Mouse (Mus musculus): ENCODE results near the gene Magi1. TPM values are rescaled to one million over a fixed set of nuclear protein-coding genes. Genes with fewer than 3 reads are reported as not detected.
A peak's percentile ranks its signal among the peaks of the same experiment; 100 is the strongest.

Gene Magi1
- total and polyA plus RNA-seq, 2 experiments = 4.9 to 17.7 TPM

DNA sequence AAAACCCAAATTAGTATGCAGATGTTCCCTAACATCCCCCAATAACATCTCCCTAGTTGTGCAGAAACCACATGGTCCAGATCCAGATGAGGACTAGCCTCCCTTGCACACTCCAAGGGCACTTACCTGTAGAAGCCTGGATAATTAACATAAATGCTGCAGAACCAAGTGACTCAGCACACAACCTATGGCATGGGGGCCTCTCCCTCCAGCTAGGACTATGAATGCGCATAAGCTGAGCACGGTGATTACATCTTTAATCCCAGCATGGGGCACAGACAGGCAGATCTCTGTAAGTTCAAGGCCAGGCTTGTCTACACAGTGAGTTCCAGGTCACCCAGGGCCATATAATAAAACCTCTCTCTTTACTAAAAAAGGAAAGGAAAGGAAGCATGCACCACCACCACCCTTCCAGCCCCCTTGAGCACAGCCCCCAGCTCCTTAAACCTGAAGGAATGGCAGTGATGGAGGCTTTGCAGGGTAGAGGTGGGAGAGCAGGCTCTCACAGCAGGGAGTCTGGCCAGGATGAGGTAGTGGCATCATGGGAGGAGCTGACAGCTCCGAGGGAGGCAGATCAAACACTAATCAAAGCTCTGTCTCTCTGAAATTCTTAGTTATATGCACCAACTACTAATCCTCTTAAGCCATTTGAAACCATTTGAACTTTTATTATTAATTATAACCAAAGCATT is 18.3 kb downstream of the Magi1 start:
- Histone ChIP-seq H3K79me2 (ENCODE audit: control insufficient read depth, insufficient read depth, low read length) (peaks cover 56% of the 10 kb centered on the region; the same call in 1 of the 2 replicates), H3K36me3 (ENCODE audit: control insufficient read depth, insufficient read depth, low read length) (no peaks in the 10 kb centered on the region), H3K4me3 (ENCODE audit: insufficient read depth, low read depth, low read length) (no peak overlapping the region), H3K4me1 (ENCODE audit: control insufficient read depth, insufficient read depth, low read length) (peaks cover 15% of the 10 kb centered on the region), H3K27me3 (ENCODE audit: control insufficient read depth, insufficient read depth, low read length) (no peaks in the 10 kb centered on the region), H3K9ac (ENCODE audit: low read depth, low read length) (no peak overlapping the region), H3K27ac (replicated peaks; ENCODE audit: insufficient read depth, low read depth, low read length) (no peak overlapping the region)
- TF ChIP-seq CTCF (IDR thresholded peaks at IDR 0.05; ENCODE audit: low read depth, low read length) = no peak
- no peak for TF ChIP-seq POLR2A (IDR thresholded peaks at IDR 0.05; ENCODE audit: extremely low read depth, insufficient read depth, low read length)
- WGBS = 69% methylated on average over 3 of the region's 3 CpGs
- DNase-seq (ENCODE audit: extremely low read depth, low read depth, low spot score) = no peak

DNA sequence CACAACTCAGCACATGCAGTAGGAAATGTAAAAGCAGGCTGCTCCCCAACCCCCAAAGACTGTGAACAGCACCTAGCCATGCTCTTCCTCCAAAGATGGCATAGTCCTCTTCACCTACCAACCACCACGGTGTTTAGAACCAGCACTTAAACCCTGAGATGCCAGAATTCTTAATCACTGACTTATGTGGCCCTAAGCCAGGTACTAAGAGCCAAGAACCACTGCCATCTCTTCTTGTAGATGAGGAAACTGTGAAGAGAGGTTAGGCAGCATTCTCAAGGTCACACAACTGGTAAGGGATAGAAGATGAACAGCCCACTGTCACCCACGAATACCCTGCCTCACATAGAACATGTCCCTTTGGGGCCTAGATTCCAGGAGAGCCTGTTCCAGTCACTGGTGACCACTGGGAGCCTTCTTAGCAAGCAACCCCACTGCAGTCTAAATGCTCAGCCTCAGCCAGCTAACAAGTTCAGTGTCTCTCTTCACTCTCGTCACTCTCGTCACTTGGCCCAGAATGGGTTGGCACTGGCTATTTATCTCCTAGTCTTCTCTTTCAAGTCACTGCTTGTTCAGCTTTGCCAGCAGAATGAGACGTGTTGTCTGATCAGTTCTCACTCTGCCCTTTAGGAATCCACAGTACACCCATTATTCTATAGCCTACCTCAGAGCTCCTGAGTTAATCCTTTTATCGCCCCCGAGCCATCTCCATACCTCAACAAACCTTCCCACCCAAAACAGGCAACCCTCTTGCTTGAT is 19.4 kb downstream of the Magi1 start:
- no peak overlapping the region; the same call in 1 of the 2 replicates for H3K27ac ChIP-seq (replicated peaks; ENCODE audit: insufficient read depth, low read depth, low read length)
- H3K9ac ChIP-seq (ENCODE audit: low read depth, low read length) = no peak overlapping the region
- H3K4me3 ChIP-seq (ENCODE audit: insufficient read depth, low read depth, low read length) = no peak overlapping the region
- TF ChIP-seq CTCF (IDR thresholded peaks at IDR 0.05; ENCODE audit: low read depth, low read length) (no peak), POLR2A (IDR thresholded peaks at IDR 0.05; ENCODE audit: extremely low read depth, insufficient read depth, low read length) (no peak)
- 55% methylated on average over 7 of the region's 7 CpGs for WGBS
- no peaks in the 10 kb centered on the region for H3K27me3 ChIP-seq (ENCODE audit: control insufficient read depth, insufficient read depth, low read length)
- peaks cover 21% of the 10 kb centered on the region for H3K4me1 ChIP-seq (ENCODE audit: control insufficient read depth, insufficient read depth, low read length)
- peak; percentile 62 for DNase-seq (ENCODE audit: extremely low read depth, low read depth, low spot score)
- no peaks in the 10 kb centered on the region for H3K36me3 ChIP-seq (ENCODE audit: control insufficient read depth, insufficient read depth, low read length)
- peaks cover 57% of the 10 kb centered on the region; the same call in 1 of the 2 replicates for H3K79me2 ChIP-seq (ENCODE audit: control insufficient read depth, insufficient read depth, low read length)

DNA sequence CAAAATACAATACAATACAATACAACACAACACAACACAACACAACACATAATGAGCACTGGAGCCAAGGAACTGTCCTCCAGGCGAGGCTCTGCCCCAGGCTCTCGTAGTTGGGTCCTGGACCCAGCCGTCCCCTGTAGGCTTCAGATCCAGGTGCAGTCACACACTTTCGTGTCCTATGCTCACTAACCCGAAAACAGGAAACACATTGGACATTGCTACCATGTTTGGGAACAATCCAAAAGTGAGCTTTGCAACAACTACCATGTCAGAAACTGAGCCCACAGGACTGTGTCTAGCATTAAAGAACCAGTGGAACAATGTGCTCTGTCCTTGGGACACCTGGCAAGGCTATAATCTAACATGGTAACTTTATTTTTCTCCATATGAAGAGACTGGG is 22.9 kb downstream of the Magi1 start:
- Histone ChIP-seq H3K36me3 (ENCODE audit: control insufficient read depth, insufficient read depth, low read length) (no peaks in the 10 kb centered on the region), H3K9ac (ENCODE audit: low read depth, low read length) (no peak overlapping the region), H3K4me1 (ENCODE audit: control insufficient read depth, insufficient read depth, low read length) (peaks cover 32% of the 10 kb centered on the region), H3K79me2 (ENCODE audit: control insufficient read depth, insufficient read depth, low read length) (peaks cover 34% of the 10 kb centered on the region; the same call in 1 of the 2 replicates), H3K4me3 (ENCODE audit: insufficient read depth, low read depth, low read length) (no peak overlapping the region), H3K27me3 (ENCODE audit: control insufficient read depth, insufficient read depth, low read length) (no peaks in the 10 kb centered on the region), H3K27ac (replicated peaks; ENCODE audit: insufficient read depth, low read depth, low read length) (peak overlapping the region; percentile 53)
- 47% methylated on average over 5 of the region's 5 CpGs for WGBS
- peak; percentile 62 for DNase-seq (ENCODE audit: extremely low read depth, low read depth, low spot score)
- TF ChIP-seq CTCF (IDR thresholded peaks at IDR 0.05; ENCODE audit: low read depth, low read length) = no peak
- no peak for TF ChIP-seq POLR2A (IDR thresholded peaks at IDR 0.05; ENCODE audit: extremely low read depth, insufficient read depth, low read length)

DNA sequence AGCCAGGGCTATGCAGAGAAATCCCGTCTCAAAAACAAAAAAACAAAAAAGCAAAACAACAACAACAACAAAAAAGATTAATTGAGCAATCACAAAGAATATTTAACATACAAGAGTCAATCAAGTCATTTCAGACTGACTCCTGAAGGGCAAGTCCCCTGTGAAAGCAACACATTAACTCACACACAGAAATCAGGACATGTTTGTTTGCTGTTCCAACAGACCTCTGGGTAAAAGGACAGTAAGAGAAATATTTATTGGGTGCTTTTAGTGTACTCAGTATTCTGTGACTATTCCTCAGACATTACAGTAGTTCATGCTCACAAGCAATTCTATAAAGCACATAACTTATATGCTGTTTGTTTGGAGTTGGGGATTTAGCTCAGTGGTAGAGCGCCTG is 23.7 kb downstream of the Magi1 start:
- DNase-seq (ENCODE audit: extremely low read depth, low read depth, low spot score) = peak; percentile 91
- Histone ChIP-seq H3K36me3 (ENCODE audit: control insufficient read depth, insufficient read depth, low read length) (no peaks in the 10 kb centered on the region), H3K27me3 (ENCODE audit: control insufficient read depth, insufficient read depth, low read length) (no peaks in the 10 kb centered on the region), H3K9ac (ENCODE audit: low read depth, low read length) (no peak overlapping the region), H3K27ac (replicated peaks; ENCODE audit: insufficient read depth, low read depth, low read length) (peak overlapping the region; percentile 56), H3K4me1 (ENCODE audit: control insufficient read depth, insufficient read depth, low read length) (peaks cover 36% of the 10 kb centered on the region), H3K79me2 (ENCODE audit: control insufficient read depth, insufficient read depth, low read length) (peaks cover 31% of the 10 kb centered on the region; the same call in 1 of the 2 replicates), H3K4me3 (ENCODE audit: insufficient read depth, low read depth, low read length) (no peak overlapping the region)
- TF ChIP-seq CTCF (IDR thresholded peaks at IDR 0.05; ENCODE audit: low read depth, low read length) (no peak), POLR2A (IDR thresholded peaks at IDR 0.05; ENCODE audit: extremely low read depth, insufficient read depth, low read length) (no peak)
- 66% methylated on average over 2 of the region's 2 CpGs for WGBS

DNA sequence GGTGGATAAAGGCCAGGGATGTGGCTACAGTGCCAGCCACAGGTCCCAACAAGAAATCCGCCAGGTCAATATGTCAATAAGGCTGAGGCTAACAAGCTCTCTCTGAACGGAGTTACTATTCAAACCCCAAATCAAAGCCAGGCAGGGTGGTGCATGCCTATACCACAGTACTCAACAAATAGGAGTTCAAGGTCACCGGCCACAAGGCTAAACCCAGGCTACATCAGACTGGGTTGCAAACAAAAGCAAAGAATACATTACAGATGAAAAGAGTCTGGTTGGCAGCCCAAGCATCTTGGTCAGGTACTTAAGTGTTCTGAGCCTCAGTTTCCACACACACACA is 25.9 kb downstream of the Magi1 start:
- DNase-seq (ENCODE audit: extremely low read depth, low read depth, low spot score) = peak; percentile 93
- H3K4me1 ChIP-seq (ENCODE audit: control insufficient read depth, insufficient read depth, low read length) = peaks cover 38% of the 10 kb centered on the region; the same call in 1 of the 2 replicates
- H3K27me3 ChIP-seq (ENCODE audit: control insufficient read depth, insufficient read depth, low read length) = no peaks in the 10 kb centered on the region
- TF ChIP-seq CTCF (IDR thresholded peaks at IDR 0.05; ENCODE audit: low read depth, low read length) (no peak), POLR2A (IDR thresholded peaks at IDR 0.05; ENCODE audit: extremely low read depth, insufficient read depth, low read length) (no peak)
- H3K79me2 ChIP-seq (ENCODE audit: control insufficient read depth, insufficient read depth, low read length) = peaks cover 35% of the 10 kb centered on the region; the same call in 1 of the 2 replicates
- H3K4me3 ChIP-seq (ENCODE audit: insufficient read depth, low read depth, low read length) = no peak overlapping the region
- H3K9ac ChIP-seq (ENCODE audit: low read depth, low read length) = no peak overlapping the region
- peak overlapping the region; percentile 79 for H3K27ac ChIP-seq (replicated peaks; ENCODE audit: insufficient read depth, low read depth, low read length)
- H3K36me3 ChIP-seq (ENCODE audit: control insufficient read depth, insufficient read depth, low read length) = no peaks in the 10 kb centered on the region
- 26% methylated on average over 3 of the region's 3 CpGs for WGBS
